Mouse (Mus musculus) hindbrain, embryonic 10.5 days (tissue): ENCODE measurements around the gene Cenpx. TPM values are rescaled to one million over a fixed set of nuclear protein-coding genes. Genes with fewer than 3 reads are reported as not detected.
"Not testable (repeated sequence)": the region's sequence is repeated elsewhere in the genome, so short reads cannot be mapped to it uniquely, and the experiment has no call there.

Experiments
- DNase-seq: peaks from one replicate; pipeline ENCODE4 v3.0.0-alpha.2; 2017; ENCODE audit warnings: low spot score
- H3K27ac ChIP-seq: fragments of 300-500 bp; sonication (generic); 2 replicates; pipeline ENCODE4 v1.5.1; 2016; ENCODE audit warnings: mild to moderate bottlenecking, moderate library complexity
- H3K27me3 ChIP-seq: fragments of 300-500 bp; sonication (generic); 2 replicates; pipeline ENCODE4 v1.6.1; 2016; ENCODE audit warnings: mild to moderate bottlenecking; ENCODE audit not compliant: poor library complexity, insufficient read depth, severe bottlenecking
- H3K36me3 ChIP-seq: fragments of 300-500 bp; sonication (generic); 2 replicates; pipeline ENCODE4 v1.6.1; 2016; ENCODE audit warnings: mild to moderate bottlenecking, moderate library complexity
- H3K4me1 ChIP-seq: fragments of 300-500 bp; sonication (generic); replicated peaks from 2 replicates; pipeline ENCODE4 v1.6.1; 2016; ENCODE audit warnings: mild to moderate bottlenecking
- H3K4me3 ChIP-seq: fragments of 300-500 bp; sonication (generic); 2 replicates; pipeline ENCODE4 v1.5.1; 2016; ENCODE audit warnings: mild to moderate bottlenecking, moderate library complexity
- H3K9me3 ChIP-seq: fragments of 300-500 bp; sonication (generic); 2 replicates; pipeline ENCODE4 v1.6.1; 2016; ENCODE audit warnings: mild to moderate bottlenecking, moderate library complexity
- WGBS: fragments of 180-500 bp; shearing (Covaris S2); methylation state at CpG from one replicate; pipeline ENCODE4 v1.1.7; 2016; 5-methylcytosine and 5-hydroxymethylcytosine counted together
- polyA plus RNA-seq: library from polyadenylated mRNA; unstranded; fragments of >200 nt; fragmentation: Nextera tagmentation; extraction: Ambion mirVana; gene quantifications from 2 replicates; pipeline ENCODE4 v1.2.1, GENCODE M21; 2016

Cenpx gene
- 129 and 137 TPM in 2 replicates for polyA plus RNA-seq

- peak; percentile 98 for DNase-seq
- WGBS = 4% methylated on average over 53 of the region's 53 CpGs
- Histone ChIP-seq H3K4me3 (peak within 1 kb of the TSS; percentile 63), H3K27me3 (no peaks in the 10 kb centered on the region), H3K36me3 (peaks cover 66% of the 10 kb centered on the region), H3K9me3 (no peaks in the 10 kb centered on the region), H3K4me1 (peaks cover 47% of the 10 kb centered on the region), H3K27ac (peak within 1 kb of the TSS; percentile 81)
Observed at GRCm38 (mm10) chr11:120713580-120714518, at the start of gene Cenpx, which contains the start of gene Lrrc45. Gene Cenpx, minus strand, starts transcription at chr11:120713738. Gene Lrrc45, plus strand, starts transcription at chr11:120713925.

- WGBS = 21% methylated on average over 14 of the region's 14 CpGs
- Histone ChIP-seq H3K4me3 (peak within 1 kb of the TSS; percentile 30; the same call in 1 of the 2 replicates), H3K27me3 (peaks cover 29% of the 10 kb centered on the region), H3K9me3 (peaks cover 25% of the 10 kb centered on the region)
- not testable (repeated sequence) for H3K4me1 ChIP-seq, DNase-seq, H3K27ac ChIP-seq, H3K36me3 ChIP-seq
Observed at GRCm38 (mm10) chr11:120762672-120763041, 49.1 kb upstream of the Cenpx start, which contains the start of gene Hmga1b. Gene Hmga1b, plus strand, starts transcription at chr11:120762794.

- H3K27ac ChIP-seq = no peak overlapping the region
- 73% methylated on average over 14 of the region's 14 CpGs for WGBS
- no peaks in the 10 kb centered on the region for H3K36me3 ChIP-seq
- no peak overlapping the region for H3K4me3 ChIP-seq
- H3K4me1 ChIP-seq = peaks cover 3% of the 10 kb centered on the region; the same call in 1 of the 2 replicates
- DNase-seq = no peak
- H3K27me3 ChIP-seq = peaks cover 29% of the 10 kb centered on the region
- H3K9me3 ChIP-seq = peaks cover 30% of the 10 kb centered on the region
Observed at GRCm38 (mm10) chr11:120761811-120762671, 48.5 kb upstream of the Cenpx start.

GRCm38 (mm10) chr11:120760236-120760635 is 46.7 kb upstream of the Cenpx start:
- Histone ChIP-seq H3K27me3 (peaks cover 26% of the 10 kb centered on the region), H3K4me1 (peaks cover 3% of the 10 kb centered on the region; the same call in 1 of the 2 replicates), H3K4me3 (no peak overlapping the region), H3K9me3 (peaks cover 34% of the 10 kb centered on the region), H3K36me3 (no peaks in the 10 kb centered on the region), H3K27ac (no peak overlapping the region)
- WGBS = 93% methylated on average over 9 of the region's 9 CpGs
- DNase-seq = no peak

GRCm38 (mm10) chr11:120751606-120752005 is 38.1 kb upstream of the Cenpx start:
- DNase-seq = no peak
- no peaks in the 10 kb centered on the region for H3K4me1 ChIP-seq
- H3K36me3 ChIP-seq = no peaks in the 10 kb centered on the region
- 78% methylated on average over 4 of the region's 4 CpGs for WGBS
- no peak overlapping the region for H3K4me3 ChIP-seq
- no peak overlapping the region for H3K27ac ChIP-seq
- peaks cover under 1% of the 10 kb centered on the region; the same call in 1 of the 2 replicates for H3K9me3 ChIP-seq
- no peaks in the 10 kb centered on the region for H3K27me3 ChIP-seq

- H3K27ac ChIP-seq = no peak overlapping the region
- no peaks in the 10 kb centered on the region for H3K9me3 ChIP-seq
- 62% methylated on average over 8 of the region's 8 CpGs for WGBS
- DNase-seq = no peak
- H3K36me3 ChIP-seq = no peaks in the 10 kb centered on the region
- H3K4me3 ChIP-seq = no peak overlapping the region
- H3K4me1 ChIP-seq = no peaks in the 10 kb centered on the region
- H3K27me3 ChIP-seq = no peaks in the 10 kb centered on the region
Observed at GRCm38 (mm10) chr11:120749430-120749829, 35.9 kb upstream of the Cenpx start.

- Histone ChIP-seq H3K9me3 (no peaks in the 10 kb centered on the region), H3K27me3 (no peaks in the 10 kb centered on the region), H3K4me3 (no peak overlapping the region), H3K4me1 (no peaks in the 10 kb centered on the region), H3K36me3 (no peaks in the 10 kb centered on the region), H3K27ac (no peak overlapping the region)
- 84% methylated on average over 4 of the region's 4 CpGs for WGBS
- no peak for DNase-seq
Observed at GRCm38 (mm10) chr11:120747974-120748373, 34.4 kb upstream of the Cenpx start.

- no peaks in the 10 kb centered on the region for H3K36me3 ChIP-seq
- H3K4me3 ChIP-seq = no peak overlapping the region
- no peaks in the 10 kb centered on the region for H3K9me3 ChIP-seq
- 73% methylated on average over 7 of the region's 7 CpGs for WGBS
- no peaks in the 10 kb centered on the region for H3K27me3 ChIP-seq
- no peaks in the 10 kb centered on the region for H3K4me1 ChIP-seq
- DNase-seq = no peak
- H3K27ac ChIP-seq = no peak overlapping the region
Observed at GRCm38 (mm10) chr11:120744121-120744701, 30.7 kb upstream of the Cenpx start.

- no peaks in the 10 kb centered on the region for H3K27me3 ChIP-seq
- no peaks in the 10 kb centered on the region for H3K9me3 ChIP-seq
- H3K4me3 ChIP-seq = no peak overlapping the region
- no peaks in the 10 kb centered on the region for H3K36me3 ChIP-seq
- DNase-seq = no peak
- 92% methylated on average over 5 of the region's 5 CpGs for WGBS
- H3K4me1 ChIP-seq = no peaks in the 10 kb centered on the region
- H3K27ac ChIP-seq = no peak overlapping the region
Observed at GRCm38 (mm10) chr11:120740981-120741380, 27.4 kb upstream of the Cenpx start.

- H3K4me1 ChIP-seq = no peaks in the 10 kb centered on the region
- H3K36me3 ChIP-seq = no peaks in the 10 kb centered on the region
- no peaks in the 10 kb centered on the region for H3K9me3 ChIP-seq
- peaks cover 9% of the 10 kb centered on the region; the same call in 1 of the 2 replicates for H3K27me3 ChIP-seq
- H3K27ac ChIP-seq = no peak overlapping the region
- 75% methylated on average over 6 of the region's 6 CpGs for WGBS
- no peak for DNase-seq
- no peak overlapping the region for H3K4me3 ChIP-seq
Observed at GRCm38 (mm10) chr11:120736424-120736823, 22.9 kb upstream of the Cenpx start.

GRCm38 (mm10) chr11:120733521-120733920 is 20.0 kb upstream of the Cenpx start:
- Histone ChIP-seq H3K36me3 (no peaks in the 10 kb centered on the region), H3K27me3 (peaks cover 32% of the 10 kb centered on the region), H3K4me3 (no peak overlapping the region), H3K9me3 (no peaks in the 10 kb centered on the region), H3K4me1 (peaks cover 10% of the 10 kb centered on the region), H3K27ac (no peak overlapping the region)
- WGBS = 63% methylated on average over 6 of the region's 6 CpGs
- DNase-seq = no peak

- peaks cover 39% of the 10 kb centered on the region for H3K27me3 ChIP-seq
- no peak within 1 kb of the TSS for H3K4me3 ChIP-seq
- DNase-seq = no peak
- no peaks in the 10 kb centered on the region for H3K36me3 ChIP-seq
- H3K9me3 ChIP-seq = no peaks in the 10 kb centered on the region
- H3K4me1 ChIP-seq = peaks cover 15% of the 10 kb centered on the region
- no peak within 1 kb of the TSS for H3K27ac ChIP-seq
- WGBS = 81% methylated on average over 12 of the region's 12 CpGs
Observed at GRCm38 (mm10) chr11:120731858-120732680, 18.5 kb upstream of the Cenpx start, which contains the start of gene Cbr2. Gene Cbr2, minus strand, starts transcription at chr11:120732114.
